Mouse (Mus musculus): ENCODE data around the gene 4932438A13Rik.

DNA sequence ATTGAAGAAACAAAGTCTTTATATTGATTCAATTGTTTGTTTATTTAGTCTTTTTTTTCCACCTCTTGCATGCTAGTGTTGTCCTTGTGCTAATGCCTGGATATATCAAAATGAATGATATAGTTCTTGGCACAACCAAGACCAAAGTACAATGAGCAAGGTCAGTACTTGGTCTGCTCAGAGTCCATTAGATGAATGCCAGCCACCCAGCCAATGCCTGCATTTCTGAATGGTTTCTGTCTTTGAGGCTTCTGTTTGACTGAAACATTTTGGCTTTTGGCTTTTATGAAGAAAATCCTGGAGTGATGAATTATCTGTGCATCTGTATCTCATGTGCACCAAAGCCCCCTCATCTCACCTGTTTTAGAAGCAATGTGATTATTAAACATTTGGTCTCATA, 176.9 kb downstream of the 4932438A13Rik start:
- TF ChIP-seq CTCF (IDR thresholded peaks at IDR 0.05) (no peak), POLR2A (IDR thresholded peaks at IDR 0.05; ENCODE audit: insufficient read depth, low read depth, low read length) (no peak), EP300 (IDR thresholded peaks at IDR 0.05; ENCODE audit: insufficient read depth, low read depth, low read length) (no peak)
